In genomic region chr11:98774582-98775347, GRCm38 (mm10) we compare ENCODE assay signal across 8 mouse cellular contexts. TPM values are rescaled to one million over a fixed set of nuclear protein-coding genes. Genes with fewer than 3 reads are reported as not detected.
DNase-seq lines count a peak whose midpoint lies in the region; ATAC-seq lines count a peak whose summit lies in the region.

Gene Nr1d1 (minus strand): TSS chr11:98775333.

- H3K4me1 ChIP-seq in intestine, embryonic 15.5 days (replicated peaks) = peaks cover 56% of the 10 kb centered on the region
- H3K4me1 ChIP-seq in midbrain, embryonic 12.5 days = peaks cover 39% of the 10 kb centered on the region

- H3K4me3 ChIP-seq in intestine, embryonic 15.5 days (replicated peaks) = peak within 1 kb of the TSS; percentile 32
- H3K4me3 ChIP-seq in midbrain, embryonic 12.5 days = peak within 1 kb of the TSS; percentile 37

- no peaks in the 10 kb centered on the region for H3K27me3 ChIP-seq in intestine, embryonic 15.5 days (replicated peaks)
- H3K27me3 ChIP-seq in midbrain, embryonic 12.5 days = peaks cover 11% of the 10 kb centered on the region; the same call in 1 of the 2 replicates

- intact Hi-C loops in gastrocnemius, postnatal 14 days (cut with DNase I; ENCODE audit: low total_unique reads) = no loop called here

- no peaks in the 10 kb centered on the region for H3K9me3 ChIP-seq in intestine, embryonic 15.5 days
- H3K9me3 ChIP-seq in midbrain, embryonic 12.5 days = no peaks in the 10 kb centered on the region

- H3K36me3 ChIP-seq in intestine, embryonic 15.5 days = peaks cover 14% of the 10 kb centered on the region
- peaks cover 4% of the 10 kb centered on the region; the same call in 1 of the 2 replicates for H3K36me3 ChIP-seq in midbrain, embryonic 12.5 days

- peak; percentile 8 for ATAC-seq in intestine, embryonic 15.5 days
- no peak; the same call in none of the 2 replicates for ATAC-seq in midbrain, embryonic 12.5 days (ENCODE audit: low FRiP score, low read depth)

- peak within 1 kb of the TSS; percentile 43 for H3K9ac ChIP-seq in intestine, embryonic 15.5 days
- peak within 1 kb of the TSS; percentile 11 for H3K9ac ChIP-seq in midbrain, embryonic 12.5 days (replicated peaks)

- DNase-seq in layer of hippocampus, adult 8-10 months (ENCODE audit: low spot score in 2 of 2) = no peak
- no peak for DNase-seq in layer of hippocampus, adult 11-12 months (ENCODE audit: low spot score)
- no peak for DNase-seq in adrenal gland, adult 8-10 months
- no peak for DNase-seq in gastrocnemius, postnatal 14 days
- no peak for DNase-seq in retina, postnatal 1 day
- DNase-seq in spleen, postnatal 14 days (ENCODE audit: low spot score in 2 of 2) = no peak

- peak within 1 kb of the TSS; percentile 84 for H3K27ac ChIP-seq in intestine, embryonic 15.5 days
- no peak within 1 kb of the TSS; the same call in none of the 2 replicates for H3K27ac ChIP-seq in midbrain, embryonic 12.5 days (replicated peaks)

- 1% methylated on average over 22 of the region's 22 CpGs for WGBS in intestine, embryonic 15.5 days
- under 1% methylated on average over 22 of the region's 22 CpGs for WGBS in midbrain, embryonic 12.5 days

- peak within 1 kb of the TSS; percentile 76 for H3K4me2 ChIP-seq in intestine, embryonic 15.5 days (replicated peaks)
- H3K4me2 ChIP-seq in midbrain, embryonic 12.5 days (replicated peaks) = peak within 1 kb of the TSS; percentile 73

RNA-seq across cellular contexts. Expression of gene Nr1d1, which starts in this region (rescaled TPM):
- 10 to 100 TPM; 86.6 to 99.6 (median 92.7) TPM for total RNA-seq in layer of hippocampus, adult 8-10 months (2022)
- total RNA-seq in adrenal gland, adult 8-10 months (2022) = 100 to 1,000 TPM; 140 to 286 (median 201) TPM
- total RNA-seq in gastrocnemius, postnatal 14 days (2021) = 10 to 100 TPM; 27.3 to 64.6 TPM
- 2.6 and 2.7 TPM in 2 replicates for polyA plus RNA-seq in intestine, embryonic 15.5 days (2015; fragmentation: Nextera tagmentation; extraction: Ambion mirVana)
- 1.2 and 1.5 TPM in 2 replicates for polyA plus RNA-seq in midbrain, embryonic 12.5 days (2016; fragmentation: Nextera tagmentation; extraction: Ambion mirVana)
